Mouse (Mus musculus): ENCODE measurements around the gene Arpin.

The Arpin gene

DNA sequence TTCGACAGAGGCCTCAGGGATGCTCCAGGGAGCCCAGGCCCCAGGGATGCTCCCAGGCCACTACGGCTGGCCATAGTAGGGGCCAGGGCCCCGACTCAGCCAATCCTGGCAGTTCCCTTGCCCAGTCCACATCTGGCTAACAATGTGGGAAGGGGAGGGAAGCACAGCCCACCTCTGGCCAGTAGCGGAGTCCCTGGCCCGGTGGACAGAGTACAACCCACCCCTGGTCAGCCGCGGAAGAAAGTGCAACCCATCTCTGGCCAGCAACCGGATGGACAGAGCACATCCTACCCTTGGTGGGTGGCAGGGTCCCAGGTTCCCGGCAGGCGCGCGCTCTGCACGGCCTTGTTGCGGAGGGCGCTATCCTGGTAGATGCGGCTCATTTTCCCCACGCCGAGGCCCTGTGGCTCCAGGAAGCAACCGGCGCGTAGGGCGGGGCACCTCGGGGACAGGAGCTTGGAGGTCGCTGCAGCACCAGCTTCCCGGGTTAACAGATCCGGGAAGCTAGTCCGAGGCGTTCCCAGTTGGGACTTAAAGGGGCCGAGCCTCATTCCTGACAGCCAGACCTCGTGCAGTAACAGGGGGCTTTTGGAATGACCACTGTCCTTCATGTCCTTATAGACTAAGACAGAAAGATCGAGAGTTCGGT lies at the start of gene Arpin:
TSS of gene Arpin (minus strand) at position 498 of the 649 bp plus-strand sequence.
- peak; percentile 42 to 45 for DNase-seq (ENCODE audit: low spot score in 2 of 2)

DNA sequence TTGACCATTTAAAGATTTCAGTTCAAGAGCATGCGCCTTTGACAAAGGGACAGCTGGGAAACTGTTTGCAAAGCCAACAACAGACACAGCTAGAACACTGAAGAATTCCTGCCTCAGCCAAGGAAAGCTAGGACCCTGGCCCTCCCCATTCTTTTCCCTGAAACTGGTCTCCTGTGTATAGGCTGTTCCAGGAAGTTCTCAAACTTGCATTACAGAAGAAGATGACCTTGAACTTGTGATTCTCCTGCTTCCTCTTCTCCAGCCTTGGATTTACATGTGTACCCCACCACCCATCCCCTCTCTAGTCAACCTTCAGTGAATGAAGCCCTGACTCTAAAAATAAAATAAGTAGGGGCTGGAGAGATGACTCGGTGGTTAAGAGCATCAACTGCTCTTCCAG lies 40.2 kb upstream of the Arpin start:
- DNase-seq (ENCODE audit: low spot score in 2 of 2) = no peak

DNA sequence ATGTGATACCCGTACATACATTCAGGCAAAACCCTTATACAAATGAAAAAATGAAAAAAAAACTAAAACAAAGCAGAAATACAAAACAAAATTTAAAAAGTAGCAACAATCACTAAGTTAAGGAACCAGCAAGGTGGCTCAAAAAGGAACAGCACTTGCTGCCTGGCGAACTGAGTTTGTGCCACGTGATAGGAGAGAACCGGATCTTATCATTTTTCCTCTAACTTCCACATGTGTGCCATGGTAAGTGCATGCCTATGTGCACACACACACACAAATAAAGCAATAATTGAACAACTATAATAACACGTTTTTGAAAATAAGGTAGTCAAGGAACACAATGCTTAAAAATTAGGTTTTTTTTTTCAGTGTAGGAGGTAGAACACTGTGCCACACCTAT lies 37.0 kb upstream of the Arpin start:
- no peak for DNase-seq (ENCODE audit: low spot score in 2 of 2)

DNA sequence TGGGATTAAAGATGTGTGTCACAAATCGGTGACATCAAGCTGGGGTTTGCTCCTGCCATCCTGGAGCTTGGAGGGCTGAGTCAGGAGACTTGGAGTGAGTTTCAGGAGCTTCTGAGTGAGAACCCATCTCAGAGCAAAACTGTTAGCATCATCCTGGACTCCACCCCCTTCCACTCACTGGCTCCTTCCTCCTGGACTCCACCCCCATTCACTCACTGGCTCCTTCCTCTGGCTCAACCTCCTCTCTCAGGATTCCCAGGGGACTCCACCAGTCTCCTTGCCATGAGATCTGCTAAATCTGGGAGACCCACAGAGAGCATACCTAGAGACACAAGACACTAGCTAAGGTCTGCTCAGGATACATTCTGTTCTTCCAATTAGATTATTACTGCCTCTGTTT lies 35.2 kb upstream of the Arpin start:
- no peak for DNase-seq (ENCODE audit: low spot score in 2 of 2)

DNA sequence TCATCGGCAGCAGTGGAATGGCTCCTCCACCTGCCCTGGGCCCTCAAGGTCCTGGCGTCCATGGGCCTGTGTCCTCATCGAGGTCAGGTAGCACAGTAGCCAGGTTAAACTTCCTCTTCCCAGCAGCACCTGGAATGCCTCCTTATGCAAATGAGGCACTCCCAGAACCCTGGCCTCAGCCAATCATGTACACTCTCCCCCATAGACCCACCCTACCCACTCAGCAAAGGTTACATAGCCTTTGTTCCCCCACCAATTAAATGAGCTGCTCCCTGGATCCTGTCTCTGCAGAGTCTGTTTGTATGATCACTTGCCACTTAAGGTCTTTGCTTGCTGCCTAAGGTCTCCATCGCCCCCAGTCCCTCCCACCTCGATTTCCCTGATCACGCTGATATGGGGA lies 33.2 kb upstream of the Arpin start:
- DNase-seq (ENCODE audit: low spot score in 2 of 2) = no peak

DNA sequence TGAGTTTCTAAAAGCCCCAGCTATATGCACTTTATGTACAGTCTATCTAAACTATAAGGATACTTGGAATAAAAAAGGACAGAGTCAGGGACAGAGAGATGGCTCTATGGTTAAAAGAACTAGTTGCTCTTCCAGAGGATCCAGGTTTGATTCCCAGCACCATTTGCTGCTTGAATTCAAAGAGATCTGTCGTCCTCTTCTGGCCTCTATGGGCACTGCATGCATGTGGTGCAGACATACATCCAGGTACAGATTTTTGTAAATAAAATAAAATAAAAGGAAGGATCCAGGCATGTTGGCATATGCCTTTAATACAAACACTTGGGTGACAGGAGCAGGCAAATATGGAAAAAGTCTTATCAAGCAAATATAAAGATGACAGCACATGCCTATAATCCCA lies 26.4 kb upstream of the Arpin start:
- no peak for DNase-seq (ENCODE audit: low spot score in 2 of 2)

DNA sequence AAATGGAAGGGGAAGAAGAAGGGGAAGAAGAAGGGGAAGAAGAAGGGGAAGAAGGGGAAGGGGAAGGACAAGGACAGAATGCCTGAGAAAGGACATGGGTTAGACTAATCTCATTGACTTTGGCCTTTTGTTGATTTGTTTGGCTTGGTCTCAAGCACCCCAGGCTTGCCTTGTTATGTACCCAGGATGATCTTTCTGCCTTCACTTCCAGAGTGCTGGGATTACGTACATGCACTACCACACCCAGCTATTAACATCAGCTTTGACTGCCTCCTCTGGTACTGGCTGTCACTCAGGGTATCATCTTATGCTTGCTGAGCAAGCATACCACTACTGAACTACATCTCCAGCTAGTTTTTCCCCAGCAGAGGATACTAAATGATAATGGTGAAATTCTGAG lies 21.0 kb upstream of the Arpin start:
- DNase-seq (ENCODE audit: low spot score in 2 of 2) = no peak

DNA sequence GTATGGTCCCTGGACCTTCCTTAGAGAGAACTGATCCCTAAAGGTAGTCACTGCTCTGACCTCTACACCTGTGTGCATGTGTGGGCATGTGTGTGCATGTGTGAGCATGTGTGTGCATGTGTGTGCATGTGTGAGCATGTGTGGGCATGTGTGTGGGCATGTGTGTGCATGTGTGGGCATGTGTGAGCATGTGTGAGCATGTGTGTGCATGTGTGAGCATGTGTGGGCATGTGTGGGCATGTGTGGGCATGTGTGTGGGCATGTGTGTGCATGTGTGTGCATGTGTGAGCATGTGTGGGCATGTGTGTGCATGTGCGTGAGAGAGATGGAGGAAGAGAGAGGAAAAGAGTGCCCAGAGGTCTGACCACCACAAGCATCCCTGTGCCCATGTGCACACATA lies 19.7 kb upstream of the Arpin start:
- no peak for DNase-seq (ENCODE audit: low spot score in 2 of 2)

DNA sequence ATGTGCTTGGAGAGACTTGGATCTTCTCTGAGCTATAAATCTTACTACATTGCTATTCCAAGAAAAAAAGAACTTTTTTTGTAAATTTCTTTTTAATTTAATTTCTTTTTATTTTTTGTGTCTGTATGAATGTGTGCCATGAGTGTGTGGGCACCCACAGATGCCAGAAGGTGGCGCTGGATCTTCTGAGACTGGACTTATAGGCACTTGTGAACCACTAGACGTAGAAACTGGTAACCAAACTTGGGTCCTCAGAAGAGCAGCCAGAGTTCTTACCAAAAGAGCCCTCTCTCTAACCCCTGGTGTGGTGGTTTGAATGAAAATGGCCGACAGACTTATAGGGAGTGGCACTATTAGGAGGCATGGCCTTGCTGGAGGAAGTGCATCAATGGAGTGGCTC lies 15.9 kb upstream of the Arpin start:
- DNase-seq (ENCODE audit: low spot score in 2 of 2) = no peak

DNA sequence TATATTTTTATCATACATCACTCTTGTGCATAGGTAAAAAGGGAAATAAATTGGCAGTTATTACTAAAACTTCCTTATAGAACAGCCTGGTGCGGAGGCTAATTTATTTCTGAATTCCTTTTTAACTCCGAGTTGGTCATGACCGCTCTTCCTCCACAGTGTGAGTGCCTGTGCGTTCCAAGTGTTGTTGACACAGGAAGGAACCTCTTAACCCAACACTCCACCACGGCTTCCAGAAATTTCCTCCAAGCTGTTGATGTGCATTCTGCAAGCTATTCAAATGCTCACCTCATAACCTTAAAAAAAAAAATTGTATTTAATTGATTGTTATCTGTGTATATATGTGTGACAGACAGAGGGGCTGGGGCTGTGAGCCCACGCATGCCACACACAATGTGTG lies 15.1 kb upstream of the Arpin start:
- DNase-seq (ENCODE audit: low spot score in 2 of 2) = no peak

DNA sequence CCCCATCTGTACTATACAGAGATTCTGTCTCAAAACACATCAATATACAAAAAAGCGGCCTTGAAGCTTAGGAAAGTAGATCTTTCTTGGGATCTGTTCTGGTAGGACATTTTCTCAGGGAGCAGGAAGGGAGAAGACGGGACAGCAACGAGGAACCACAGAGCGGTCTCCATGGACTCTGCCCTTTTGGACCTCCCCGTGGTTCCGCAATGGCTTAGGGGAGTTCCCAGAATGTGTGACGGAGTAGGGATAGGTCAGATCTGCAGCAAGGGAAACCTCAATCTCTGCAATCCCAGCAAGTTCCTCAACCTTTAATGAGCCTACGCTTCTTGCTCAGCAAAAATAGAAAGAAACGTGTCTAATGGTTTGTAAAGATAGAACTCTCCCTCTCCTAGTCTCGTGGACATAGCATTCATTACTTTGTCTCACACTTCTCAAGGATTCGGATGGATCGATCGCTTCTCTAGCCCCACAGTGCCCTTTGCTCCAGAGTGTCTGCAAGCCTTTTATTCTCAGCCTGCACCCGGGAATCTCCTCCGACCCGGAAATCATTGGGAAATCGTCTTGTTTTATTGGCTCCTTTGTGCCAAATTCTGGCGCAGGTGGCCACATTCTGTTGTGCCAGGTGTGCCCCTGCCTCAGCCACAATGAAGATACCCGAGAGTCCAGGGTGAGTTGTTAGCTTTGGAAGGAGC lies 499 bp upstream of the Arpin start:
- peak; percentile 18 to 30 for DNase-seq (ENCODE audit: low spot score in 2 of 2)

DNA sequence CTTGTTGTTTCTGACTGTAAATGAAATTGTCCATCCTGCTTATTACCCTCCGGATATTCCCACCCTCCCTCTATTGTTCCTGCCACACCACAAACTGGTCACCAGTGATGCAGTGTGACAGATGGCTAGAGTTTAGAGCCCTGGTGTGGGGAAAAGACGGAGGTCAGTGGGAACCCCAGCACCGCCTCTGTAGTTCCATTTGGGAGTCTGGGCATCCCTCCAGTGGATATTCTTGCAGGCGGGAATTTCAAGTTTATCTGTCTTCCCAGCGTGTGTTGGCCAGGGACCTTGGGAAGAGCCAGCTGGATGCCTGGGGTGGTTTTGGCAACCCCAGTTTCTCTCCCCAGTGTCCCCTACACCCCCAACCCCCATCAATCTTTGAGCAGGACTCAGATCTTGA lies 698 bp downstream of the Arpin start:
- DNase-seq (ENCODE audit: low spot score in 2 of 2) = peak in 1 of 2 experiments; percentile 15

DNA sequence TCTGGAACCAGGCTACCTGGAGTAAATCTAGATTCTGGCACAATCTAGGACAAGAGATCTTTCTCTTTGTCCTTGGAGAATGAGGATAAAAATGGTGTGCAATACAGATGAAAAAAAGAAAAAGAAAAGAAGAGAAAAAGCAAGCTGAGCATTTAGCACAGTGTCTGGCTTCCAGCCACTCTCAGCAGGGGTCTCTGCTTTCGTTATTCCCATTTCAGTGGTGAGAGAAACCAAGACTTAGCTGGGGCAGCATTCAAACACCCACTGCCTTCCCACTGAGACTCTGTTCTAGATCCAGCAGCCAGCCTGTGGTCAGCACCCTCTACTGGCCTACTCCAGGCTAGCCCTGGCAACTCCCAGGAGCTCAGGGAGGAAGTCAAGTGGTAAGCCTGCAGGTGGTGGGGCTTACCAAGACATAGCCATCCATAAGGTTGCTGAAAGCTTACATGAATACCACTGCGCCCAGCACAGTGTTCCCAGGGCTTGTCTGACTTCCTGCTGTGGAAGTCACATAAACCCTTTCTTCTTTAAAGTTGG lies 6.6 kb downstream of the Arpin start:
- no peak for DNase-seq (ENCODE audit: low spot score in 2 of 2)

DNA sequence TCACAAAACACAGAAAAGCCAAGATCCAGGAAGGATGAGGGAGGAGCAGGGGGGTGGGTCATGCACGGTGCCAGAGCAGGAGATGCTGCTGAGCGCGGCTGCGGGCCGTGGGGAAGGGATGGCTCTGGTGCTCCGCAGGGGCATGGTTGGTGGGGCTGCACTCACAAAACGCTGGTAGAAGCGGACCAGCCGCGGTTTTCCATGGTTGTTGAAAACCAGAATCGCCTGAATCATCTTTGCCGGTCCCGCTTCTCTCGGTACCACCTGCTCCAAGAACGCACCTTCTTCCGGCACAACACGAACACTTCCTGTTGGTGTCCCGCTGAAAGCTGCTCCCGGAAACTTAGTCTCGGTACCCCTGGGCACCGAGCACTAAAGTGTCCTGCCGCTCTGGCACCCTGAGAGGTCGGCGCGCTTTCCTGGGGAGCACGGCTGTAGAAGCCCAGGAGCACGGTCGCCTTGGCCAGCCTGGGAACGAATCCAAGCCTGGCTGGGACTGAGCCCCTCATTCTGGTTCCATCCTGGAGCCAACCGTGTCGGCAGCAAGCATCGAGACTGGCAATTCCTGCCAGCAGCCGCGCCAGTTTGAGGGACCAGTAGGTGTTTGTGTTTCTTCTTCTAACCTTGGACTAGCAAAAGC lies 14.7 kb downstream of the Arpin start, which contains the start of gene Ap3s2:
TSS of gene Ap3s2 (minus strand) at position 306 of the 640 bp plus-strand sequence.
- peak; percentile 92 to 93 for DNase-seq (ENCODE audit: low spot score in 2 of 2)

DNA sequence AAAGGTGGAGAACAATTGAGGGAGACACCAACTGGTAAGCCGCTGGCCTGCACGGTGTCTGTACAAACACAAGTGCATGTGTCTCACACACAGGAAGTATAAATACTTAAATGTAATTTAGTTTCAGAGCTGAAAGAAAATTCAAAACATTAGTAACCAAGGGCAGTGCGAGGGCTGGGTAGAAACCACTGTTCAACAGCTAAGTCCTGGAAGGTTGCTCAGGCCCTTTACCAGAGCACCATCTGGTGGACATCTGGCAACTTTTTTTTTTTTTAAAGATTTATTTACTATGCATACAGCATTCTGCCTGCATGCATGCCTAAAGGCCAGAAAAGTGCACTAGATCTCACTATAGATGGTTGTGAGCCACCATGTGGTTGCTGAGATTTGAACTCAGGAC lies 20.6 kb downstream of the Arpin start:
- DNase-seq (ENCODE audit: low spot score in 2 of 2) = peak in 1 of 2 experiments; percentile 22

DNA sequence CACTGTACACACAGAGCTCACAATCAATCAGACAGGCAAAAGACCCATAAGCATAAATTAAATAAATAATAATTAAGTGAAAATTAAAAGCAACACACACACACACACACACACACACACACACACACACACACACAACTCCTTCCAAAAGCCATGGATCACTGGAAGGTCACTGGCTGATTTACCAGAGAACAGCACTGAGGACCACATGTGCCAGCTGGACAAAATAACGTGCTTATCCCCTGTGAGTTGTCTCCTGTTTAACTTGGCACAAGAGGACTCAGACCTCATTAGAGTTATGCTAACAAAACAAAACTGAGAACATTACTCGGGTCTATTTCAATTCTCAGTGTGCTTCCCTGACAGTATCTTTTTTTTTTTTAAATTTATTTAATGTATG lies 27.8 kb downstream of the Arpin start:
- DNase-seq (ENCODE audit: low spot score in 2 of 2) = no peak

DNA sequence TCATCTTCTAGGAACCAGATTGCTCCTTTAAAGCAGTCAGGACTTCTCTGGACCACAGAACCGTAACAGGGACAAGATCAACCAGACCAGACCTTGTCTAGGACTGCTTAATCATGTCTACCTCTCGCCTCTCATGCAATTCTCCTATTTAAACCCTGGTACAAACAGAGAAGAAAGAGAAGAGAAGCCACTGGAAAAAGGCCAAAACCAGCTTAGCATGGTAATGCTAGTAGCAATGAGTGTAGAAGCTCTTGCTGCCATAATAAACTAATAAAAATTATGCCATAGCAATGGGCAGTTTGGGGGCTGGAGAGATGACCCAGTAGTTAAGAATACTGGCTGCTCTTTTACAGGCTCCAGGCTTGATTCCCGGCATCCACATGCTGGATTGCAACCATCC lies 28.2 kb downstream of the Arpin start:
- no peak for DNase-seq (ENCODE audit: low spot score in 2 of 2)

DNA sequence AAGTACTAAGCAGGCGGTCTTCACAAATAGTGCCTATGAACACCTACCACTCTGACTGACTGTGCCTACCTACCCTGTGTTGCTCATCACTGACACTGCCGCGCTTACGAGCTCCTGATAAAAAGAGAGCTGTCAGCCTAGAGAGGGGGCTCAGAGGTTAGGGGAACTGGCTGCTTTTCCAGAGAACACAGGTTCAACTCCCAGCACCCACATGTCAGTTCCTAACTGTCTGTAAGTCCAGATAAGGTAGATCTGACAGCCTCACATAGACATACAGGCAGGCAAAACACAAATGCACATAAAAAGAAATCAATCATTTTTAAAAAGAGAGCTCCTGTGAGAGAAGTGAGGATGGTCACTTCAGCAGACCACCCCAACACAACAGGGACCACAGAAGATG lies 30.0 kb downstream of the Arpin start:
- DNase-seq (ENCODE audit: low spot score in 2 of 2) = no peak

DNA sequence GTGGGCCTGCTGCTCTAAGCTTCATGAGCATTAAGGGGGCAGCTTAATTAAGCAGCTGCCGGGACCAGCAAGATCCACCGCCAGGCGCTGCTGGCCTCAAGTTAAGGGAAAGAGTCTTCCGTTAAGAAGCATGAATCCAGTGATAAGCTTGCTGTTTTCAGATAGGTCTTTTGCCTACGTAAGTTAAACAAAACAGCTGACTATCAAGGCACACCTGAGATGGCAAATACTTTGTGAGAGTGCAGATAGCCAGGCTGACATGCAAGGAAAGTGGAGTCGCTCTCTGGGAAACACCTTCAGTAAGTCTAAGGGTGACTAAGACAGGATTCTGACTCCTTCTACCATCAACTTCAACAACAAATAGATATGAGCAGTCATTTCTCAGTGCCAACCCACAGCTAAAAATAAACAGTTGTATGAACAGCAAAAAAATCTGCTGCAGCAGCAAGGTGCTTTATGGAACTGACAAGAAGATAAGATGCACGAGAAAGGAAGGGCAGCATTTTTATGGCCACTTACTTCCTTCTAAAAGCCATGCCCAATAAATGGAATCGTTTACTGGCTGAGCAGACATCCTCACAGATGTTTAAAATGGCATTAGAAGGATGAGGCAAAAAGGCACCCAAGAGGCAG lies 31.9 kb downstream of the Arpin start:
- no peak for DNase-seq (ENCODE audit: low spot score in 2 of 2)

DNA sequence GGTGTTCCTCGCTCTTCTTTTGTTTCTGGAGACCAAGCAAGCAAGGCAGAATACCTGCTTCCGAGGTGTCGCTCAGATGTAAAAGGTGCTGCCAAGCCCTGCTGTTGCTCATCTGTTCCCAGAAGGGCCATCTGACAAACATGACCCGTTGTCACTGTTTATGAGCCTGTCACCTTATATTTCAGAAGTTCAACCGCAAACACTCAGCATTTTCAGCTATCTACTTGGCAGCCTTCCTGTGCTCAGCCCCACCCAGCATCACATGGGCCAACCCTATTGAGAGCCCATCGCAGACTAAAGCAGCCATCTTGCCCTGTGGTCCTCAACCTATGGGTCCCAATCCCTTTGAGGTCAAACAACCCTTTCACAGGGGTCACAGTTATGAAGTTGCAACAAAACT lies 34.4 kb downstream of the Arpin start:
- DNase-seq (ENCODE audit: low spot score in 2 of 2) = no peak

DNA sequence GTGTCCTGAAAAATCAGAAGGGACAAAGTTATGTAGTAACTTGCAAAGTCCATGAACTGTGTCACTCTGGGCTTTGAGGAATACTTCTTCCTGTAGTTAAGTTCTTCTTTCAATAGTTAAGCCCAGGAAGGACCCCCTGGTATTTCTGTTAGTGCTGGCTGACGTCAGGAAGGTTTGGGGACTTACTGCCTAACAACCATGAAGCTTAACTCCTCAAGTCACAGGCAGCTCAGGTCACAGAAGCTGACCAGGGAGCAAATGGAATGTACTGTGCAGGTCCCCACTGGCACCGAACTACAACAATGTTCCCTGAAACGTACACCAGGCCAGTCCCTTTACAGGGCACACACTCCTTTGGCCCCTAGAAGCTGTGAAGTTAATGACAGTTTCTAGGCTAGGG lies 39.9 kb downstream of the Arpin start:
- no peak for DNase-seq (ENCODE audit: low spot score in 2 of 2)

DNA sequence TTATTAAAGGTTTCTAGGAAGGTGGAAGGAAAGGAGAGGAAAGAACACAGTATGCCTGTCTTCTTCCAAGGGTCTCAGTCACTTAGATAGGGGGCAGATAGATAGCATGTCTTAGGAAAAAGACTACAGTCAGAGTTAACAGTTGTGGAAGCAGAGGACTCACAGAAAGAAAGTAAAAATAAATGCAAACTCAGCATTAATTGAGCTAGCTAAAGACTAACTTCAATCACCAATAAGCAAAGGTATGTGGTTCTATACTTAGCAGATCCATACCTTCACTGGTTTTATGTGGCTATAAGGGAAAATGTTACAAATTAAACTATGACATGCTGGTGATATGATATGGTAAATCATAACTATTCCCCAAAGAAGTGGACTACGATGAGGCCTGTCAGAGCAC lies 40.4 kb downstream of the Arpin start:
- no peak for DNase-seq (ENCODE audit: low spot score in 2 of 2)

All from right cerebral cortex, adult 2 months (tissue).